Mouse (Mus musculus) hematopoietic stem cell, adult 5-6 weeks (primary cell): Measurements from ENCODE around the gene Gstt2. TPM values are rescaled to one million over a fixed set of nuclear protein-coding genes. Genes with fewer than 3 reads are reported as not detected.
A peak's percentile ranks its signal among the peaks of the same experiment; 100 is the strongest.
"Not testable (repeated sequence)": the region's sequence is repeated elsewhere in the genome, so short reads cannot be mapped to it uniquely, and the experiment has no call there.

ENCODE experiments used
- ATAC-seq, 2 experiments: fragments of 125-278 bp in 1 of 2; replicated peaks in 1 of 2; 2 replicates each; pipeline ENCODE4 v1.8.0; 2016 to 2017; ENCODE audit warnings: inconsistent platforms in 2 of 2, mild to moderate bottlenecking in 2 of 2, moderate number of reproducible peaks in 2 of 2, low read depth in 1 of 2, moderate TSS enrichment in 1 of 2; ENCODE audit not compliant: low FRiP score in 2 of 2, poor library complexity in 2 of 2, severe bottlenecking in 2 of 2, insufficient read depth in 1 of 2, low TSS enrichment in 1 of 2
- total RNA-seq: library from RNA; stranded (forward); fragments of 172-1452, 232-1000 nt; gene quantifications from 2 replicates; pipeline ENCODE4 v1.2.3, GENCODE M21; 2017

The Gstt2 gene
- total RNA-seq, 1 experiment from 2014 or later = 24.0 TPM

DNA sequence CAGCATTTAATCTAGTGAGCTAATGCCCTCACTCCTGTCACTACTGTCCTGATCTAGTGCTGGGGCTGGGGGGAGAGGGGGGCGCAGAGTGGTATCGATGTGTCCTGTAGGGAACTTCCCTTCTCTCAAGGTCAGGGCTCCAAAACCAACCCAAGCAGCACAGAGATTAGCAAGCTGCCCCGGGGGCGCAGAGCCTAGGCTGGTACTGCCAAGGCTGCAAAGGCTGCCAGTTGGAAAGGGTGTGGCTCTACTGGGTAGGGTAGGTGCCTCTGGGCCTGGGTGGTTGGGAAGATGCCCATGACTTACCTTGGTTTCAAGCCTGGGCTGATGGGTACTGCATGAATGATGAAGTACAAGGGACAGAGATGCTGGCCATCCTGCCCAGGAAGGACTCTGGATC, 20.4 kb upstream of the Gstt2 start:
- ATAC-seq = no peak

DNA sequence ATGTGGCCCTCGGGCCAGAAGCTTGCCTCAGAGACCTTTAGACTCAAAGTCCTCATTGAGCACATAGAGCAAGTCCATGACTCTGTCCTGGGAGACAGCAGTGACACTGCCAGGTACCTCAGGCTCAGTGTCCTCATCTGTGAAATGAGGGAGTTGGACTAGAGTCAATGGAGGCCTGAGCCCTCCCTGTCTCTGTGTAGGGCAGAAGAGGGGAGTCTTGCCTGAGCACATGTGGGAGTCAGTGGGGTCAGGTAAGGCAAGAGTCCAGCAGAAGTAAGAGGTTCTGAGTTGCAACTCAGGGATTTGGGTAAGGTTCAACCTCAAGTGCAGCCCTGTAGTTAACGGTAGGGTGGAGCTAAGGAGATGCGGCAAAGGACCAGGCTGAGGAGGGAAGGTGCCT, 19.8 kb upstream of the Gstt2 start:
- no peak for ATAC-seq

DNA sequence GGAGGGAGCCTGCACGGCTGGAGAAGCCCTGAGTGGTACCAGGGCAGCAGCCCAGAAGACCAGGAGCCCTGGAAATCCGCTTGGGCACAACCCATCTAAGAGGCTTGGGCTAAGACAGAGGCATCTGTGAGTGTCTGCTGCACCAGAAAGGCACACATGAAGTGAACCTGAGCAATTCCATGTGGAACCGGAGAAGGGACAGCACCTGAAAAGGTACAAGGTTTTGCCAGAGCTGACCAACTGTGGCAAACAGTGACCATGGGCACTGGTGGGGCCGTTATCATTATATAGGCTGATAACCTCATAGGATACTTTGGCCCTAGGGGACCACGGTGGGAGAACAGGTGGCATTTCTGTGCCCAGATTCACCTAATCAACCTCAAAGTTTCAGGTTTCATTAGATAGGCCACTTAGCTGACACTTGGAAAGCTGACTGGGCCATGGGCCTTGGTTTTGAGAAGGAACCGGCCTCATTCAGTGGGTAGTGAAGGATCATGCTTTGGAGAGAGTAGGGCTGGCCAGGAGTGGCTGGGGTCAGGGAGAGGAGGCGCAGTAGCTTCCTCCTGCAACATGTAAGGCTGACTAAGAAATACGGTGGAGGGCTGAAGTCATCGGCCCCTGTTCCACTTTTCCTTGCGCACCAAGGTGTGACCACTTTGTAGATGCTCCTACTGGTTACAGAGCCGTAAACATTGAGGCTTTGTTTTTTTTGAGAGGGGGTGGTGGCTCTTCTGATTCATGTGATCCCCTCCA, 19.1 kb upstream of the Gstt2 start:
- no peak for ATAC-seq

DNA sequence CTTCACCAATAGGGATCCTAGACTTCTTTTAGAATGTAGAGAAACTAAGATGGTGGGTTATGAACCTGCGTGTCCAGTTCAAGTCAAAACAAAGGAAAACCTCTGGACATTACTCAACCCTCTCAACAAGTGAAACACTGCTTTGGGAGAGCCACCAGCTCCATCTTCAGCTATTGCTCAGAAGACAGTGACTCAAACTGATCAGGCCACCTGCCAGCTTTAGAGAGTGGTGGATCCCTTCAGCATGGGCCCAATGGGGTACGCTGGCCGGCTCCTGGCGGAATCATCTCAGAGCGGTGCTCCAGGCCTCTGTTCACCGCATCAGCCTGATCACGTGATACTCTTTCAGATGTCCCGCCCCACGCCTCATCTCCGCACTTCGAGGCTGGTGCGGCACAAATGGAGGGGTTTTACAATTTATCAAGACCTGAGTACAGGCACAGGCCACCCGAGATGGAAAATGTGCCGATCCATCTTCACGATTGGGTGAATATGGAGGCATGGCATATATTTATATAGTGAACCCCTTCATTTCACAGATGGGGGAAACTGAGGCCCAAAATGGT, 18.3 kb upstream of the Gstt2 start:
- ATAC-seq = no peak

DNA sequence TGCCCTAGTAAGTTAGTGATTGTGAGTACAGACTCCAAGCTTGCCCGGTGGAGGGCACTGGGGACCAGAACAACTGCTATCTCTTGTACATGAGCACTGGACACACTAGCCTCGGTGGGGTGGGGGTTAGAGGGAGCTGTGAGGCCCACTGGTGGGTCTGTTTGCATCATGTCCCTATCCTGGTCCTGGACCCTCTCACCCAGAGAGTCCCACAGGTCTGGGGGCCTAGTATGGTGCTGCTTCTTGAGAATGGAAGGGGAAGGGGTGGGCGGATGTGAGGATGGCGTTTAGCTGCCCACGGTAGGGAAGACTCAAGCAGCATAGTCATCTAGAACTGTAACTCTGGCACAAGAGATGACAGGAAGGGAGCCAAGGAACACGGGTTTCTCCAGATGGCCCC, 17.6 kb upstream of the Gstt2 start:
- ATAC-seq = no peak

DNA sequence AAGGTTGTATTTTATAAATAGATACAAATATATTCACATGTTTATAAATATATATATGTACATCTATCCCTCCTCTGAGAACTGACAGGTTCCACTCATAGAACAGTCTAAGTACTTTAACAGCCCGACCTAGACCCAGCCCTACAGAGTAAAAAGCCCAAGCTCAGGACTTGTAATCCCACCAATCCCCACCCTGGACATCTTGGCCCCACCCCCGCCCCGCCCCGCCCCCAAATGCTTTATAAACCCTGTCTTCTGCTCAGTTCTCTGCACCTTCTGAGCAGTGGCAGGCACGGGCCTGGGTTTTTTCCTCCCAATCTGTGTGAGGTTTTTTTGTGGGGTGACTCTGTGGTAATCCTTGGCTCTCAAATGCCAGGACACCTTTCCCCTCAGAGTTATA, 16.9 kb upstream of the Gstt2 start:
- no peak for ATAC-seq

DNA sequence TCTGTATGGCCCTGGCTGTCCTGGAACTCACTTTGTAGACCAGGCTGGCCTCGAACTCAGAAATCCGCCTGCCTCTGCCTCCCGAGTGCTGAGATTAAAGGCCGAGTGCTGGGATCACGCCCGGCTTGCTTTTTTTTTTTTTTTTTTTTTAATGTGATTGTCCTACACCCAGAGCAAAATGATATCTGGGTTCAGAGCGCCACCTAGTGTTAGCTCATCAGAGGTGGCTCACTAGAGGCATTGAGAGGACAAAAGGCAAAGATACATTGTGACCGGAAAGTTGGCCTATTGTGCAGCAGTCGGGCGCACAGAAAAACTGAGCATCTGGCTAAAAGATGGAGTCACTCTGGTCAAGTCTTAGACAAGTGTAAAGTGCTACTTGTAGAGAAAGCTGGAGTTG, 16.2 kb upstream of the Gstt2 start:
- peak; percentile 56 to 74 for ATAC-seq

DNA sequence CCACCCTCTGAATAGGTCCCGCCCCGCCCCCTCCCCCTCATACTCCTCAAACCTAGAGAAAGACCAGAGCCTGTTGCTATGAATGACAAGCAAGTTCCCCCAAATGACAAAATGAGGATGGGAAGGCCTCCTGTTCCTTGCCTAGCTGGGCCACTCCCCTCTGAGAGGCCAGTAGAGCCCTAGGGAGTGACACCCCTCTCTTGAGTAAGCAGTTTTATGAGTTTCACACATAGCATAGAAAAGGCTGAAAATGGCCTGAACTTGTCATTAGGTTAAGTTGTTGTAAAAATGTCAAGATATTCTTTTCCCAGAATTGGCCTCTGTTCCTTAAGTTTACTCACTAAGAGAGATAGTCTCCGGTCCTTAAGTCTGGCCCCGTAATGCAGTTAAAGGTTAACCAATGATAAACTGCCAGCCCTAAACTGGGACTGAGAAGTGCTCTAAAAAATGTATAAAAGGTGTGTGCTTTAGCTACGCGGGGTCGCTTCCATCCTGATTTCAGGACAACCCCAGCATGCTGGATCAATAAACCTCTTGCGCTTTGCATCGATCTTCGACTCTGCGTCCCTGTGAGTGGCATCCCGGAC, 15.4 kb upstream of the Gstt2 start:
- ATAC-seq = no peak

DNA sequence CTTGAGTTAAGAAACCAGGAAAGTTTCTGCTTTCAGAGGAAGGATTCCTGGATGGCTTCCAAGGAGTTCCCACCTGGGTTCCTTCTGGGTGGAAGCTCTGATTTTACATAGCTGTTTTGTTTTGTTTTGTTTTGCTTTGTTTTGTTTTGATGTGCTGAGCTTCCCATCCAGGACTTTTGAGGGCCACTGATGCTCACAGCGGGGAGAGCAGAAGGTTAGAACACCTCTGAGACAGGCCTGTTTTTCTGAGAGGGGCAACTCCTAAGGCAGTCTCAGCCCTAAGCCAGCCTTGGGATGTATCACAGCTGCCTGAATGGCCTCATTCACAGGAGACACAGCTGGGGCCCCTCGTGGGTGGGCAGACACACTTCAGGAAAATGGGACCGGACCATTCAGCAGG, 14.5 kb upstream of the Gstt2 start:
- ATAC-seq = no peak

DNA sequence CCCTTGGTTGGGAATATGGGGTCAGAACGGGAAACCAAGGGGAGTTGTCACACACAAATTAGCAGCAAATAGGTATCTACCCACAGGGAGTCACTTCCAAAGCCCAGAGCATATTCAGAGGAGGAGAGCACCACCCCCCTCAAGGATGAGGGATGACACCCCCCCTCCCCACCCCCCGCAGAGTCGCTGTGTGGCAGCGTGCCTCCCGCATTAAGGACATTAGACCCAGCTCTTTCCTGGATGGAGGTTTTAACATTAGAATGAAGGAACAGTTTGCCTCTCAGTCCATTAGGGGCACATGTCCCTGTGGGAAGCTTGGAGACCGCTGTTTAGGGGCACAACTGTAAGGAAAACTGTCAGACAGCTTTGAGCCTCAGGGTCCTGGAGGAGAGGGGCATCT, 13.9 kb upstream of the Gstt2 start:
- ATAC-seq = no peak

DNA sequence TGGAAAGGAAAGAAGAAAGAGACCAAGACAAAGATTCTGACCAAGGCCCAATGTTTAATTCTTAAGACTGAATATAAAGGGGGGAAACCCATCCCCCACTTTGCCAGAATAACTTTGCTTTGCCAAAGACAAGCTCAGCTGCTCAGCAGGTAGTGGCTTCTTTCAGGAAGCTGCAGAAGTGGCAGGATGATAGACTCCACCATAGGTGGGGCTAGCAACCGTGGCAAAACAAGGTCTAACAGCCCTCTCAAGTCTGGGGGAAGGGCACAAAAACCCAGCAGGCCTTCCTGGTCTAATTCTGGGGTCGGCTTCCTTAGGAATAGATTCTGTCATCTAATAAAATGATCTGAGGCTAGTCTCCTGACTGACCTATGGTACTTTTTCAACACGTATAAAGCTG, 11.2 kb upstream of the Gstt2 start:
- no peak for ATAC-seq

DNA sequence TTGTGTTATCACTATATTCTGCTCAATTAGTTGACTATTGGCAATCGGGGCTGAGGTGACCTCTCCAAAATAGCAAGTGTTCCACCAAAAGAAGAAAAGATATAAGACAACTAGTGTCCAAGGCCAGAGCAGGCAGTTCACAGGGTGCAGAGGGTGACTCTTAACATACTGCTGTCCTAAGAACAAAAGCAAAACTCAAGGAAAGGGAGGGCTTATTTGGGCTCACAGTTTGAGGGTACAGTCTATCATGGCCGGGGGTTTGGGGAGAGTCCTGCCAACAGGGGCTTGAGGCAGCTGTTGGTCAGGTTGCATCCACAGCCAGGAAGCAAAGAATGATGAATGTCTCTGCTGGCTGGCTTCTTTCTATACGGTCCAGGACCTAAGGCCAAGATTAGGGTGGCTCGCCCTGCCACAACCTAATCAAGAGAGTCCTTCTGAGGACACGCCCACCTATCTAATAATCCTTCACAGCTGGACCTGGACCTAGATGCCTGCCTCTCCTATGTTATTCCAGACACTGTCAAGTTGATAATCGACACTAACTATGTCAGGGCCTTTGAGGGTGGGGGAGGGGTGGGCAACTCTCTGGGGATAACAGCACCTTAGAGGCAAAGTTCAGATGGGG, 8.2 kb upstream of the Gstt2 start:
- no peak for ATAC-seq

DNA sequence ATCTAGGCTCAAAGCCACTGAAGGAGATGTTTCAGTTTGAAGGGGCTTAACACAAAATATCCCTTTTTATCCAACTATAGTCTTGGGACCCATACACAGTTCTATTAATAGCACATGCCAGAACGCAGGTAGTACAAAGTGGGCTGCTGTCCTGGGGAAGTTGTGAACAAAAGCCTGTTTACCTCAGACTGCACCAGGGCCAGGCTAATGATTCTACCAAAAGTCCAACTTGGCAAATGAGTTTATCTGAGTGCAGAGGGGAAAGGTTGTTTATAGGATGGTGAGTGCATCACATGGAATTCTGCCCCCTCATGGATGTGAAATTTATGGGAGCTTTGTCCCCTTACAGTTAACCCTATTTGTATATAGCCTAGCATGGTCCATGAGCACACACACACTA, 7.6 kb upstream of the Gstt2 start:
- ATAC-seq = no peak

DNA sequence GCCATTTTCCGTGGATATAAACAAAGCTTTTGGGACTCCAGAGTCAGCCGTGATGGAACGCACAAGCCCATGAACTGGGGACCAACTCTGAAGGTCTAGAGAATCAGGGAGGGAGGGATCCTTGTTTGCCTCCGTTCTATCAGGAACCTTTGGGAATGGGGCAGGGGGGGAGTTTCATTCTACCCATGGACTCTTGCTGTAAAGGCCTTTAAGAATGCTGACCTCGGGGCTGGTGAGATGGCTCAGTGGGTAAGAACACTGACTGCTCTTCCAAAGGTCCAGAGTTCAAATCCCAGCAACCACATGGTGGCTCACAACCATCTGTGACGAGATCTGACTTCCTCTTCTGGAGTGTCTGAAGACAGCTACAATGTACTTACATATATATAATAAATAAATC, 6.7 kb upstream of the Gstt2 start:
- not testable (repeated sequence) for ATAC-seq

DNA sequence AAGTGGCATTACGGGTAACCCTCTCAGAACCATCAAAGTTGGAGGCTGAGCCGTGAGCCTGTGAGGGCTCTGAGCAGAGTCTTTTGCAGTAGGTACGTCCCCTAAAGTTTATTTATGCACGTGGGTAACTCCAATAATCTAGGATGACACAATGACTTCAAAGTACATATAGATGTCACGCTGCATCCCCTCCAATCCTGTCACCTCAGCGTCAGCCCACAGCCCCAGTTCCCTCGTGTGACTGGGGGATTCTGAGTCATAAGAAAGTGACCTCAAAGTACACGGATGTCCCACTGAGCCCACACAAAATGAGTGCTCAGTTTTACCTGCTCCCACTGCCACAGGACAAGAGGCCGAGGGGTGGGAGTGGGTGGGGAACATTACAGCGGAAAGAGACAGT, 1.9 kb upstream of the Gstt2 start:
- ATAC-seq = no peak

DNA sequence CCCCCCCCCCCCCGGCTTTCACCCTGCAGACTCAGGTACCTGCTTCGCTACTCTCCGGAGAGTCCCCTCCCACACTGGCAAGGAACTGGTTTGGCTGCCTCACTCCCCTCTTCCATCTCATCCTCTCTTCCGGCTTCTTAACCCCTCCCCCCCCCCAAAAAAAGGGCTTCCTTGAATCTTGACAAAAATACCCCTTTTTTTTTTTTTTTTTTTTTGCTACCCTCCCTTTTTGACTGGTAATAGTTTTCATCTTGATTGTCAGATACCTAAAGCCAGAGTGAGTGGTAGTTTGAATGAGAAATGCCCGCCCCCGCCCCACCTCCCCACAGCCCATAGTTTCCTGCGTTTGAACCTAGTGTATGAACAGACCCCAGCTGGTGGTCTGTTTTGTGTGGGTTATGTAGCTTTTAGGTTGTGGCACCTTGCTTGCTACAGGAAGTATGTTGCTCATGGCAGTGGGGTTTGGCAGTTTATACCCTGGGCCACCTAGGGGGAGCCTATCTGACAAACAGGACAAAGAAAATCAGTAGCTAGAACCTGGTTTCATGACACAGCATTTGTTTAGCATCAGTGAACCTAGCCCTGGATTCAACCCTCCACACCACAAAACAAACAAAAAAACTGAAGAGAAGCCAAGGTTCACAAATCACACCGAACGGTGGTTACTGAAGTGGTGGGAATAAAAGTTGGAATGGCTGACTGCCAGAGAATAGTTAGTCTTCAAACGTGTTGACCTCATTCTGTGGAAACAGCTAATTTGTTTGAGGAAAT, 1.3 kb downstream of the Gstt2 start:
- ATAC-seq = peak; percentile 23 to 47

DNA sequence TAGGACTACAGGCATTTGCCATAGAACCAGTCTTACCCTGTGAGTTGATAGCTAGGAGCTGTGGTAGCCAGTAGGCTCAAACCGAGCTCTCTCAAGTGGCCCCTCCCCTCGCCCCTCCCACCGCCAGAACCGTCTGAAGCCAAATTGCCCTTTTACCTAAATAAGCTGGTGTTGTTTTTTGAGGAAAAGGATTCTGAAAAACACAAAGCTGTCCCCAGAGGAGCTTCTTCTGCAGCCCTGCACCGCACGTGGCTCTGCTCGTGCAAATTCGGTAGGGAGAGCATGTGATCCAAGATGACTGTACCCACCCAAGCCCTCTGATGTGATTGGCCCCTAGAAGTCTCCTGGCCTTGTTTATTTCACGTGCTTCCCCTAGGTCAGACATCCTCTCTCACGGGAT, 1.9 kb downstream of the Gstt2 start:
- ATAC-seq = peak; percentile 38 to 60

DNA sequence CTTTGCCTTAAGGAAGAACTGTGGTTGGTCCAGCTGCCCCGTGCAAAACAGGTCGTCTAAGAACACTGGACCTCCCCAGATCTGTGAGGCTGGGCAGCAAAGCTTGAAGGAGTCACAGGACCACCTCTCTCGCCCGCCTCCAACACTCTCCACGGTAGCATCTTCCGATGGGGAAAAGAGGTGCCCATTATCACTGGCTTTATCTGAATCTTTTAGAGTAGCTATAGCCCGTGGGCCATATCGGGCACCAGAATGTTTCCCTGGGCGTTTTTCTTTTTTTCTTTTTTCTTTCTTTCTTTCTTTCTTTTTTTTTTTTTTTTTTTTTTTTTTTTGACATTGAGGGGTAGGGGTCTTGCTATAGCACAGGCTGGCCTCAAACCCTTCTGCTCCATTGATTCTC, 2.5 kb downstream of the Gstt2 start:
- no peak for ATAC-seq
